In genomic region chr1:51719897-51720673, GRCm38 (mm10) we compare ENCODE assay signal across 8 mouse cellular contexts.
A peak's percentile ranks its signal among the peaks of the same experiment; 100 is the strongest.
DNase-seq lines count a peak whose midpoint lies in the region; ATAC-seq and TF ChIP-seq lines count a peak whose summit lies in the region.

No protein-coding gene starts in this region.

- in situ Hi-C loops in Patski (cut with MboI; ENCODE audit: low pct_unique_long_range_greater_than_20kb) = no loop called here

- H3K4me3 ChIP-seq in forebrain, embryonic 15.5 days = no peak overlapping the region
- H3K4me3 ChIP-seq in forebrain, embryonic 12.5 days (replicated peaks) = no peak overlapping the region
- no peak overlapping the region for H3K4me3 ChIP-seq in intestine, embryonic 15.5 days (replicated peaks)
- H3K4me3 ChIP-seq in limb, embryonic 13.5 days = peak overlapping the region; percentile 14; the same call in 1 of the 2 replicates

- no peak overlapping the region for H3K9ac ChIP-seq in forebrain, embryonic 15.5 days (replicated peaks)
- H3K9ac ChIP-seq in forebrain, embryonic 12.5 days = no peak overlapping the region
- H3K9ac ChIP-seq in intestine, embryonic 15.5 days = no peak overlapping the region
- no peak overlapping the region for H3K9ac ChIP-seq in limb, embryonic 13.5 days

- WGBS in forebrain, embryonic 15.5 days = 38% methylated on average over 9 of the region's 9 CpGs
- 66% methylated on average over 9 of the region's 9 CpGs for WGBS in forebrain, embryonic 12.5 days
- 49% methylated on average over 9 of the region's 9 CpGs for WGBS in intestine, embryonic 15.5 days
- WGBS in limb, embryonic 13.5 days = 34% methylated on average over 9 of the region's 9 CpGs

- 0 out of 2 replicates have a peak overlapping the region, but pooled peaks have one; percentile 8 for H3K27ac ChIP-seq in forebrain, embryonic 15.5 days (replicated peaks)
- H3K27ac ChIP-seq in forebrain, embryonic 12.5 days = no peak overlapping the region
- H3K27ac ChIP-seq in intestine, embryonic 15.5 days = no peak overlapping the region
- H3K27ac ChIP-seq in limb, embryonic 13.5 days = 0 out of 2 replicates have a peak overlapping the region, but pooled peaks have one; percentile 22

- peak; percentile 81 for ATAC-seq in forebrain, embryonic 15.5 days (replicated peaks)
- no peak; the same call in 1 of the 2 replicates for ATAC-seq in forebrain, embryonic 12.5 days (ENCODE audit: low FRiP score)
- ATAC-seq in Patski = peak; percentile 39
- ATAC-seq in intestine, embryonic 15.5 days = peak; percentile 97
- ATAC-seq in limb, embryonic 13.5 days (ENCODE audit: low FRiP score, low read depth) = no peak

- POLR2A ChIA-PET in Patski (lab: Charles Lee) = no interaction called here

- no peak for DNase-seq in Patski (ENCODE audit: low read depth, low spot score)
- DNase-seq in thymus, postnatal 25 days = no peak
- no peak for DNase-seq in gastrocnemius, postnatal 10 days
- no peak for DNase-seq in embryo, embryonic 9.5 days (ENCODE audit: extremely low spot score)

- H3K9me3 ChIP-seq in forebrain, embryonic 15.5 days = no peaks in the 10 kb centered on the region
- H3K9me3 ChIP-seq in forebrain, embryonic 12.5 days = no peaks in the 10 kb centered on the region
- H3K9me3 ChIP-seq in intestine, embryonic 15.5 days = no peaks in the 10 kb centered on the region
- H3K9me3 ChIP-seq in limb, embryonic 13.5 days = no peaks in the 10 kb centered on the region

- H3K4me1 ChIP-seq in forebrain, embryonic 15.5 days = peaks cover 9% of the 10 kb centered on the region
- H3K4me1 ChIP-seq in forebrain, embryonic 12.5 days = no peaks in the 10 kb centered on the region
- H3K4me1 ChIP-seq in intestine, embryonic 15.5 days (replicated peaks) = no peaks in the 10 kb centered on the region
- H3K4me1 ChIP-seq in limb, embryonic 13.5 days = peaks cover 7% of the 10 kb centered on the region

- H3K27me3 ChIP-seq in forebrain, embryonic 15.5 days = no peaks in the 10 kb centered on the region
- no peaks in the 10 kb centered on the region for H3K27me3 ChIP-seq in forebrain, embryonic 12.5 days
- no peaks in the 10 kb centered on the region for H3K27me3 ChIP-seq in Patski
- no peaks in the 10 kb centered on the region for H3K27me3 ChIP-seq in intestine, embryonic 15.5 days (replicated peaks)
- H3K27me3 ChIP-seq in limb, embryonic 13.5 days = no peaks in the 10 kb centered on the region

- H3K4me2 ChIP-seq in forebrain, embryonic 15.5 days (replicated peaks) = peak overlapping the region; percentile 23; the same call in 1 of the 2 replicates
- H3K4me2 ChIP-seq in forebrain, embryonic 12.5 days = no peak overlapping the region
- H3K4me2 ChIP-seq in intestine, embryonic 15.5 days (replicated peaks) = peak overlapping the region; percentile 26
- peak overlapping the region; percentile 49 for H3K4me2 ChIP-seq in limb, embryonic 13.5 days (replicated peaks)

- TF ChIP-seq CTCF in Patski (IDR thresholded peaks at IDR 0.05) = no peak

- CTCF ChIA-PET in Patski (lab: Charles Lee) = interaction anchor here (0.8 to 1.2 kb wide), 2 partner anchors 15 to 76 kb away, joined by 3 read pairs; no protein-coding TSS in a partner anchor

- no peaks in the 10 kb centered on the region for H3K36me3 ChIP-seq in forebrain, embryonic 15.5 days
- no peaks in the 10 kb centered on the region for H3K36me3 ChIP-seq in forebrain, embryonic 12.5 days (replicated peaks)
- H3K36me3 ChIP-seq in intestine, embryonic 15.5 days = no peaks in the 10 kb centered on the region
- H3K36me3 ChIP-seq in limb, embryonic 13.5 days = no peaks in the 10 kb centered on the region

Comparison
In these comparisons a context has a peak if more than half of its experiments do, and no peak if none do; other contexts are left out.
1. ATAC-seq: peak in forebrain, embryonic 15.5 days (single experiment), Patski (single experiment) and intestine, embryonic 15.5 days (single experiment); none in forebrain, embryonic 12.5 days (single experiment) and limb, embryonic 13.5 days (single experiment).
2. H3K27ac ChIP-seq: peak in forebrain, embryonic 15.5 days (single experiment) and limb, embryonic 13.5 days (single experiment); none in forebrain, embryonic 12.5 days (single experiment) and intestine, embryonic 15.5 days (single experiment).